Mouse (Mus musculus) myocyte (in vitro differentiated cells): ENCODE measurements around the gene Stat3. TPM values are rescaled to one million over a fixed set of nuclear protein-coding genes. Genes with fewer than 3 reads are reported as not detected.

ENCODE experiments used
- H3K27me3 ChIP-seq: one replicate; pipeline ENCODE4 v1.6.1; 2011; ENCODE audit not compliant: control insufficient read depth, insufficient read depth, insufficient read length
- H3K36me3 ChIP-seq: one replicate; pipeline ENCODE4 v1.6.1; 2011; ENCODE audit not compliant: control insufficient read depth, insufficient read depth
- H3K4me2 ChIP-seq: one replicate; pipeline ENCODE4 v1.6.1; 2011; ENCODE audit warnings: low read depth, control low read depth
- H3K4me3 ChIP-seq: one replicate; pipeline ENCODE4 v1.5.1; 2011; ENCODE audit warnings: mild to moderate bottlenecking, control low read depth, moderate library complexity
- H3K79me2 ChIP-seq: one replicate; pipeline ENCODE4 v1.6.1; 2011; ENCODE audit not compliant: control insufficient read depth, insufficient read depth
- H3ac ChIP-seq: one replicate; pipeline ENCODE4 v1.6.1; 2011; ENCODE audit not compliant: control insufficient read depth, insufficient read length
- CEBPB ChIP-seq: IDR thresholded peaks from 2 replicates; pipeline ENCODE4 v1.6.1; 2011; ENCODE audit warnings: mild to moderate bottlenecking, moderate library complexity; ENCODE audit not compliant: poor library complexity, insufficient read depth, severe bottlenecking
- E2F4 ChIP-seq: IDR thresholded peaks from one replicate; pipeline ENCODE4 v1.6.1; 2011; ENCODE audit warnings: mild to moderate bottlenecking, control low read depth, moderate library complexity; ENCODE audit not compliant: insufficient read depth
- MAX ChIP-seq: IDR thresholded peaks from one replicate; pipeline ENCODE4 v1.6.1; 2011; ENCODE audit warnings: low read depth, mild to moderate bottlenecking, control low read depth
- MYOD1 ChIP-seq, 3 experiments: IDR thresholded peaks; one replicate each; pipeline ENCODE4 v1.6.1; 2011; ENCODE audit warnings: control low read depth in 2 of 3, low read depth in 2 of 3, mild to moderate bottlenecking in 2 of 3, moderate library complexity in 1 of 3; ENCODE audit not compliant: insufficient read length in 2 of 3, control insufficient read depth in 1 of 3
- MYOG ChIP-seq, 3 experiments: IDR thresholded peaks; one replicate each; pipeline ENCODE4 v1.6.1; 2011; ENCODE audit warnings: control low read depth in 2 of 3, low read depth in 2 of 3, mild to moderate bottlenecking in 2 of 3; ENCODE audit not compliant: insufficient read length in 2 of 3, control insufficient read depth in 1 of 3, insufficient read depth in 1 of 3
- POLR2A ChIP-seq: IDR thresholded peaks from one replicate; pipeline ENCODE4 v1.6.1; 2011; ENCODE audit warnings: low read depth, mild to moderate bottlenecking, control low read depth, moderate library complexity; ENCODE audit not compliant: insufficient read length
- POLR2AphosphoS2 ChIP-seq: IDR thresholded peaks from one replicate; pipeline ENCODE4 v1.6.1; 2011; ENCODE audit warnings: low read depth, control low read depth; ENCODE audit not compliant: insufficient read length
- REST ChIP-seq: IDR thresholded peaks from one replicate; pipeline ENCODE4 v1.6.1; 2011; ENCODE audit warnings: mild to moderate bottlenecking, control low read depth, moderate library complexity; ENCODE audit not compliant: insufficient read depth, insufficient read length
- SRF ChIP-seq: IDR thresholded peaks from one replicate; pipeline ENCODE4 v1.6.1; 2011; ENCODE audit warnings: low read depth; ENCODE audit not compliant: control insufficient read depth, insufficient read length
- TCF12 ChIP-seq: IDR thresholded peaks from one replicate; pipeline ENCODE4 v1.6.1; 2011; ENCODE audit warnings: mild to moderate bottlenecking, control low read depth; ENCODE audit not compliant: poor library complexity, insufficient read depth, severe bottlenecking
- TCF3 ChIP-seq: IDR thresholded peaks from one replicate; pipeline ENCODE4 v1.6.1; 2011; ENCODE audit warnings: low read depth, control low read depth; ENCODE audit not compliant: insufficient read length
- USF1 ChIP-seq: IDR thresholded peaks from one replicate; pipeline ENCODE4 v1.6.1; 2011; ENCODE audit warnings: low read depth, mild to moderate bottlenecking, control low read depth, moderate library complexity
- polyA plus RNA-seq: library from polyadenylated mRNA; unstranded; fragments of >200 nt; fragmentation: generic; extraction: Trizol; gene quantifications from one replicate; pipeline ENCODE4 v1.2.1, GENCODE M21; 2012; ENCODE audit warnings: missing spikeins

The Stat3 gene
- polyA plus RNA-seq, 1 experiment: 93.7 TPM

- no peak overlapping the region for H3K4me2 ChIP-seq
- H3K79me2 ChIP-seq: no peaks in the 10 kb centered on the region
- no peaks in the 10 kb centered on the region for H3K27me3 ChIP-seq
- H3K4me3 ChIP-seq: no peak overlapping the region
- no peak for TF ChIP-seq MYOG (IDR thresholded peaks at IDR 0.05; ENCODE audit: control insufficient read depth in 1 of 3, insufficient read depth in 1 of 3, insufficient read length in 2 of 3, low read depth in 2 of 3)
- TF ChIP-seq MAX: no peak
- TF ChIP-seq TCF12: no peak
- no peak for TF ChIP-seq CEBPB
- TF ChIP-seq USF1: no peak
- TF ChIP-seq E2F4: no peak
- TF ChIP-seq MYOD1 (IDR thresholded peaks at IDR 0.05; ENCODE audit: control insufficient read depth in 1 of 3, insufficient read length in 2 of 3, low read depth in 2 of 3): no peak
- TF ChIP-seq REST: no peak
- no peak for TF ChIP-seq SRF
- no peak for TF ChIP-seq POLR2AphosphoS2
- peaks cover 82% of the 10 kb centered on the region for H3K36me3 ChIP-seq
- H3ac ChIP-seq: no peak overlapping the region
Observed at GRCm38 (mm10) chr11:100904580-100905351, 34.6 kb downstream of the Stat3 start.

- TF ChIP-seq E2F4: no peak
- TF ChIP-seq USF1: no peak
- no peak for TF ChIP-seq TCF3
- TF ChIP-seq MYOG (IDR thresholded peaks at IDR 0.05; ENCODE audit: control insufficient read depth in 1 of 3, insufficient read depth in 1 of 3, insufficient read length in 2 of 3, low read depth in 2 of 3): no peak
- no peak for TF ChIP-seq TCF12
- TF ChIP-seq REST: no peak
- TF ChIP-seq MYOD1 (IDR thresholded peaks at IDR 0.05; ENCODE audit: control insufficient read depth in 1 of 3, insufficient read length in 2 of 3, low read depth in 2 of 3): no peak
- TF ChIP-seq CEBPB: no peak
- no peak for TF ChIP-seq POLR2AphosphoS2
- TF ChIP-seq SRF: no peak
- no peak for TF ChIP-seq POLR2A
- TF ChIP-seq MAX: no peak
- Histone ChIP-seq H3K36me3 (peaks cover 72% of the 10 kb centered on the region), H3K4me3 (no peak overlapping the region)
Observed at GRCm38 (mm10) chr11:100898441-100899199, 40.7 kb downstream of the Stat3 start.

GRCm38 (mm10) chr11:100897294-100898231, 41.8 kb downstream of the Stat3 start:
- H3ac ChIP-seq: no peak overlapping the region
- no peaks in the 10 kb centered on the region for H3K79me2 ChIP-seq
- H3K4me2 ChIP-seq: no peak overlapping the region
- TF ChIP-seq SRF: no peak
- no peak for TF ChIP-seq CEBPB
- TF ChIP-seq MYOD1 (IDR thresholded peaks at IDR 0.05; ENCODE audit: control insufficient read depth in 1 of 3, insufficient read length in 2 of 3, low read depth in 2 of 3): no peak
- TF ChIP-seq POLR2AphosphoS2: no peak
- no peak for TF ChIP-seq TCF12
- TF ChIP-seq MAX: no peak
- no peak for TF ChIP-seq POLR2A
- TF ChIP-seq REST: no peak
- TF ChIP-seq E2F4: no peak
- TF ChIP-seq USF1: no peak
- TF ChIP-seq TCF3: no peak
- TF ChIP-seq MYOG (IDR thresholded peaks at IDR 0.05; ENCODE audit: control insufficient read depth in 1 of 3, insufficient read depth in 1 of 3, insufficient read length in 2 of 3, low read depth in 2 of 3): no peak
- peaks cover 72% of the 10 kb centered on the region for H3K36me3 ChIP-seq
- no peak overlapping the region for H3K4me3 ChIP-seq
- H3K27me3 ChIP-seq: no peaks in the 10 kb centered on the region

More at GRCm38 (mm10) chr11:100898441-100899199, 40.7 kb downstream of the Stat3 start:
- no peak overlapping the region for H3K4me2 ChIP-seq
- no peaks in the 10 kb centered on the region for H3K79me2 ChIP-seq
- H3K27me3 ChIP-seq: no peaks in the 10 kb centered on the region
- no peak overlapping the region for H3ac ChIP-seq

GRCm38 (mm10) chr11:100896078-100896477, 43.3 kb downstream of the Stat3 start:
- Histone ChIP-seq H3K27me3 (no peaks in the 10 kb centered on the region), H3K4me2 (no peak overlapping the region), H3K79me2 (no peaks in the 10 kb centered on the region), H3K36me3 (peaks cover 64% of the 10 kb centered on the region), H3K4me3 (no peak overlapping the region), H3ac (no peak overlapping the region)
- TF ChIP-seq USF1 (no peak), POLR2A (no peak), TCF3 (no peak), POLR2AphosphoS2 (no peak), MYOD1 (IDR thresholded peaks at IDR 0.05; ENCODE audit: control insufficient read depth in 1 of 3, insufficient read length in 2 of 3, low read depth in 2 of 3) (no peak), SRF (no peak), MYOG (IDR thresholded peaks at IDR 0.05; ENCODE audit: control insufficient read depth in 1 of 3, insufficient read depth in 1 of 3, insufficient read length in 2 of 3, low read depth in 2 of 3) (no peak), E2F4 (no peak), REST (no peak)
